Mouse (Mus musculus) liver, postnatal 0 days (tissue): ENCODE measurements around the gene Rev1. TPM values are rescaled to one million over a fixed set of nuclear protein-coding genes. Genes with fewer than 3 reads are reported as not detected.

Experiments used
- ATAC-seq: fragments of 200-750 bp; cut with Nextera tagmentation; 2 replicates; pipeline ENCODE4 v1.8.0; 2017; ENCODE audit warnings: mild to moderate bottlenecking, moderate library complexity
- DNase-seq: peaks from one replicate; pipeline ENCODE4 v3.0.0-alpha.2; 2016
- H3K27ac ChIP-seq: fragments of 300-500 bp; sonication (generic); 2 replicates; pipeline ENCODE4 v1.5.1; 2014; ENCODE audit warnings: antibody characterized with exemption, moderate library complexity, mild to moderate bottlenecking, low read depth
- H3K27me3 ChIP-seq: fragments of 300-500 bp; sonication (generic); 2 replicates; pipeline ENCODE4 v1.6.1; 2014; ENCODE audit warnings: low read length, control low read depth, mixed read lengths; ENCODE audit not compliant: insufficient read depth
- H3K36me3 ChIP-seq: fragments of 300-500 bp; sonication (generic); replicated peaks from 2 replicates; pipeline ENCODE4 v1.6.1; 2014; ENCODE audit warnings: mild to moderate bottlenecking, control low read depth, low read length, moderate library complexity, mixed read lengths; ENCODE audit not compliant: insufficient read depth
- H3K4me1 ChIP-seq: fragments of 300-500 bp; sonication (generic); 2 replicates; pipeline ENCODE4 v1.6.1; 2014; ENCODE audit warnings: antibody characterized with exemption, mild to moderate bottlenecking, control low read depth; ENCODE audit not compliant: insufficient read depth
- H3K4me2 ChIP-seq: fragments of 300-500 bp; sonication (generic); 2 replicates; pipeline ENCODE4 v1.6.1; 2014; ENCODE audit warnings: low read depth, mild to moderate bottlenecking, low read length, moderate library complexity, mixed read lengths
- H3K4me3 ChIP-seq: fragments of 300-500 bp; sonication (generic); 2 replicates; pipeline ENCODE4 v1.5.1; 2014; ENCODE audit warnings: low read depth, low read length
- H3K9ac ChIP-seq: fragments of 300-500 bp; sonication (generic); replicated peaks from 2 replicates; pipeline ENCODE4 v1.6.1; 2014; ENCODE audit warnings: mild to moderate bottlenecking, moderate library complexity
- H3K9me3 ChIP-seq: fragments of 300-500 bp; sonication (generic); 2 replicates; pipeline ENCODE4 v1.6.1; 2016; ENCODE audit warnings: mild to moderate bottlenecking, control low read depth, low read length, mixed read lengths
- CTCF ChIP-seq: sonication (generic); IDR thresholded peaks from 2 replicates; pipeline ENCODE4 v1.5.1; 2016; ENCODE audit warnings: antibody characterized with exemption, low read depth
- EP300 ChIP-seq: IDR thresholded peaks from 2 replicates; pipeline ENCODE4 v1.6.1; 2016; ENCODE audit warnings: antibody characterized with exemption, low read depth, mild to moderate bottlenecking
- WGBS: fragments of 180-500 bp; shearing (Covaris S2); extraction: QIAGEN DNeasy Blood & Tissue Kit; methylation state at CpG from one replicate; pipeline ENCODE4 v1.1.7; 2014; ENCODE audit not compliant: insufficient replicate concordance; 5-methylcytosine and 5-hydroxymethylcytosine counted together
- polyA plus RNA-seq: library from polyadenylated mRNA; unstranded; fragments of >200 nt; fragmentation: Nextera tagmentation; extraction: Ambion mirVana; gene quantifications from 2 replicates; pipeline ENCODE4 v1.2.1, GENCODE M21; 2015

The Rev1 gene
- polyA plus RNA-seq, 1 experiment from 2014 or later = 8.8 TPM

DNA sequence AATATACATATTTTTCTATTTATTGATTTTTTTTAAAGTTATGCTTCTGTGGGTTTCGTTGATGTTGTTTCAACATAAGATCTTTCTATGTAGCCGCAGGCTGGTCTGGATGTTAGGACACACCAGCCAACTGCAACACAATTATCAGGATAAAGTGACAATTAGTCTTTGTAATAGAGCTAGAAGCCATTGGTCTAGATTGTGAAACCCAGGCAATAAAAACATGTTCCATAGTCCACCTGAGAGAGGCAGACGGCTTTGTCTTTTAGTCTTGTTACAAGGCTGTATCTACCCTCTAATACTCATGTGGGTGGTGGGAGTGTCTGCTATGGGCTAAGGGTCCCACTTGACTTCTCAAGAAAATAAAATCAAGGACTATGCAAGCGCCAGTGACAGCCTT is 16.4 kb upstream of the Rev1 start:
- 81% methylated on average over 4 of the region's 4 CpGs for WGBS
- DNase-seq (no peak), ATAC-seq (no peak)
- Histone ChIP-seq H3K36me3 (no peaks in the 10 kb centered on the region), H3K9me3 (no peaks in the 10 kb centered on the region), H3K9ac (no peak overlapping the region), H3K4me1 (no peaks in the 10 kb centered on the region), H3K4me3 (no peak overlapping the region), H3K4me2 (no peak overlapping the region), H3K27ac (no peak overlapping the region), H3K27me3 (no peaks in the 10 kb centered on the region)
- no peak for TF ChIP-seq CTCF
- TF ChIP-seq EP300 = no peak

DNA sequence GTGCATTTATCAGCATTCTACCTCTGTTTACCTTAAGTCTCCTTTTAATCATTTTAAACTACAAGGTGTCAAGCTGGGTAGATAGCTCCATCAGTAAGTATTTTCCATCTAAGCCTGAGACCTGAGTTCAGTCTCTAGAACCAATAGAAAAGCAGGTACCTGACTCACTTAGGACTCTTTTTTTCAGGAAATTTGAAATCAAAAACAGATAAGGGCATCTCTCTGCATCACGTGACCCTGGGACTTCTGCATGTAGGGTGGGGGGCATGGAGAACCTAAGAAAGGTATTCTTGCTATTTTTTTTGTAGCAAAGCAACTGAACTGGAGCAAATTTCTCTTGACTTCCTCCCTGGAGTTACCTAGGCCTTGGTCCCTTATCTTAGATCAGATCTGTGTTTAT is 11.8 kb upstream of the Rev1 start:
- Histone ChIP-seq H3K4me1 (no peaks in the 10 kb centered on the region), H3K36me3 (no peaks in the 10 kb centered on the region), H3K4me2 (no peak overlapping the region), H3K4me3 (no peak overlapping the region), H3K9me3 (no peaks in the 10 kb centered on the region), H3K27ac (no peak overlapping the region), H3K27me3 (no peaks in the 10 kb centered on the region), H3K9ac (no peak overlapping the region)
- no peak for ATAC-seq
- no peak for DNase-seq
- TF ChIP-seq EP300 = no peak
- no peak for TF ChIP-seq CTCF
- 74% methylated on average over 1 of the region's 1 CpGs for WGBS

DNA sequence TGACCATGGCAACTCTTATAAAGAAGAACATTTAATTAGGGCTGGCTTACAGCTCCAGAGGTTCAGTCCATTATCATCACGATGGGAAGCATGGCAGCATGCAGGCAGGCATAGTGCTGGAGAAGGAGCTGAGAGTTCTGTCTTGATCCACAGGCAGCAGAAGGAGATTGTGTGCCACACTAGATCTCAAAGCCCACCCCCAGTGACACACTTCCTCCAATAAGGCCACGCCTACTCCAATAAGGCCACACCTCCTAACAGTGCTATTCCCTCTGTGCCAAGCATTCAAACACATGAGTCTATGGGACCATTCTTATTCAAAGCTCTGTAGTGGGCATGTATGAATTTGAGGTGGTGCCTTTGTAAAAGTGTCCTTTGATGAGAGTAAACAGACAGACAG is 11.3 kb upstream of the Rev1 start:
- Histone ChIP-seq H3K4me2 (no peak overlapping the region), H3K27ac (no peak overlapping the region), H3K36me3 (no peaks in the 10 kb centered on the region), H3K9me3 (no peaks in the 10 kb centered on the region), H3K4me1 (no peaks in the 10 kb centered on the region), H3K27me3 (no peaks in the 10 kb centered on the region), H3K4me3 (no peak overlapping the region), H3K9ac (no peak overlapping the region)
- no peak for ATAC-seq
- TF ChIP-seq CTCF (no peak), EP300 (no peak)
- 67% methylated on average over 2 of the region's 2 CpGs for WGBS
- no peak for DNase-seq

DNA sequence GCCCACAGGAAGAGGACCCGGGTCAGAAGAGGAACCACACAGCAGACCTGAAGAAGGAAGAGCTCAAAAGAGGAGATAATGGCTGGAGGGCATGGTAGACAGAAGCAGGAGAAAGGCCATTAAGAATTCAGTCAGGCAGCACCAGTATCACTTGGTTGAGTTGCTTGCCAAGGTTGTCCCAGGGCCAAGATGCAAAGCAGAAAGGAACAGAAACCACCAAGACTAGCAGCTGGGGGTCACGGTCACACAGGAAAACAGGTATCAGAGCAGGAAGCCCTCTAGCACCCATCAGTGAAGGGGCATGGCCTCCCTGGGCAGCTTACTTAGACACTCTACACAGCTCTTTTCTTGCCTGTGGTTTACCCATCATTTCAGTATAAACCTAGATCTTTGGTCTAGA is 9.8 kb upstream of the Rev1 start:
- TF ChIP-seq CTCF (no peak), EP300 (no peak)
- Histone ChIP-seq H3K27me3 (no peaks in the 10 kb centered on the region), H3K27ac (0 out of 2 replicates have a peak overlapping the region, but pooled peaks have one; percentile 44), H3K36me3 (no peaks in the 10 kb centered on the region), H3K9ac (no peak overlapping the region), H3K4me3 (no peak overlapping the region), H3K9me3 (no peaks in the 10 kb centered on the region), H3K4me2 (no peak overlapping the region), H3K4me1 (no peaks in the 10 kb centered on the region)
- no peak for DNase-seq
- no peak; the same call in 1 of the 2 replicates for ATAC-seq
- 49% methylated on average over 2 of the region's 2 CpGs for WGBS

DNA sequence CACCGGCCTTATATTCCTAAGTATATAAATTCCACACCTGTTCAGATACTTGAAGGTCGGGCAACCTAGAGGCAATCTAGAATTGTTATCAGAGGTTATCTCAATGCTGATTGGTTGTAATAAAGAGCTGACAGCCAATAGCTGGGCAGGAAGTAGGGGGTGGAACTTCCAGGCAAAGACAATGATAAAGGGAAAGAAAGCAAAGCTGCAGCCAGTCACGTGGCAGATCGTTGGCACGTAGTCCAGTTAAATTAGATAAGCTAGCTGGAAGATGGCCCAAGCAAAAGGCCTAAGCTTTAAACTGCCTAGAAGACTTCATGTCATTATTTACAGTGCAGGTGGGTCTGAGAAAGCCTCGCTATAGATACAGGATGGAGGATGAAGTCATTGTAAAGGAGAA is 3.3 kb upstream of the Rev1 start:
- Histone ChIP-seq H3K36me3 (no peaks in the 10 kb centered on the region), H3K4me1 (peaks cover 12% of the 10 kb centered on the region; the same call in 1 of the 2 replicates), H3K9me3 (no peaks in the 10 kb centered on the region), H3K27ac (no peak overlapping the region), H3K9ac (no peak overlapping the region), H3K4me2 (no peak overlapping the region), H3K27me3 (no peaks in the 10 kb centered on the region), H3K4me3 (no peak overlapping the region)
- no peak for TF ChIP-seq EP300
- TF ChIP-seq CTCF = no peak
- 54% methylated on average over 6 of the region's 6 CpGs for WGBS
- ATAC-seq = no peak
- DNase-seq = no peak

DNA sequence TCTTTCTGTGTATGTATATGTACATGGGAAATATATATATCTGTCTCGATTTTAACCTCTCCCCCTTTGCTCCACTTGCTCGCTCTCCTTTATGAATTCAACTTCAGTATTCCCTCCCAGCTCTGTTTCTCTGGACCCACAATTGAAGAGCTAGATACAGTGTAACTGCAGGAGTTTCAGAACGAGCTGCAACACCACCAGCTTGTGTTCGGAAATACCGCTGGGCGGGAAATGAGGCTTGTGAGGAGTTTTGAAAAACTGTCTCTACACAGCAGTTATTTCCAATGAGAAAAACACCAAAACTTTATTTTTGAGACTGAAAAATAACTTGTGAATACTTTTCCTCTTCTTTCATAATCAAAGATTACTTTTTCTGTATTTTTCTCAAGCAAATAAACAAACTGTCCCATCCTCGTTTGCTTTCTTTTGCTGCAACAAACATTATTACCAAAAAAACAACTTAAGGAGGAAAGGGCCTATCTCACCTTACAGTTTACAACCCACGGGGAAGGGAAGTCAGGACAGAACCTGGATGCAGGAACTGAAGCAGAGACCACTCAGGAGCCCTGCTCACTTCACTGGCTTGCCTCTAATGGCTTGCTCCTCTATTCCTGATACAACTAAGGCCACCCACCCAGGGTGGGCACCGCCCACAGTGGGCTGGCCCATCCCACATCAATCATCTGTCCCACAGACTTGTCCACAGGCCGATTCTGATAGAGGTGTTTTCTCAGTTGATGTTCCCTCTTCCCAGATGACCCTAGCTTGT is 1.3 kb upstream of the Rev1 start:
- peak overlapping the region; percentile 85 for H3K4me2 ChIP-seq
- H3K9ac ChIP-seq = peak overlapping the region; percentile 89
- ATAC-seq (no peak), DNase-seq (peak; percentile 71)
- peak overlapping the region; percentile 96 for H3K27ac ChIP-seq
- peaks cover 17% of the 10 kb centered on the region for H3K4me1 ChIP-seq
- 47% methylated on average over 10 of the region's 10 CpGs for WGBS
- H3K9me3 ChIP-seq = no peaks in the 10 kb centered on the region
- no peak for TF ChIP-seq CTCF
- TF ChIP-seq EP300 = no peak
- no peaks in the 10 kb centered on the region for H3K36me3 ChIP-seq
- H3K4me3 ChIP-seq = peak overlapping the region; percentile 87
- H3K27me3 ChIP-seq = no peaks in the 10 kb centered on the region
